Mouse (Mus musculus): ENCODE measurements around the gene Pnldc1.

Pnldc1 gene

DNA sequence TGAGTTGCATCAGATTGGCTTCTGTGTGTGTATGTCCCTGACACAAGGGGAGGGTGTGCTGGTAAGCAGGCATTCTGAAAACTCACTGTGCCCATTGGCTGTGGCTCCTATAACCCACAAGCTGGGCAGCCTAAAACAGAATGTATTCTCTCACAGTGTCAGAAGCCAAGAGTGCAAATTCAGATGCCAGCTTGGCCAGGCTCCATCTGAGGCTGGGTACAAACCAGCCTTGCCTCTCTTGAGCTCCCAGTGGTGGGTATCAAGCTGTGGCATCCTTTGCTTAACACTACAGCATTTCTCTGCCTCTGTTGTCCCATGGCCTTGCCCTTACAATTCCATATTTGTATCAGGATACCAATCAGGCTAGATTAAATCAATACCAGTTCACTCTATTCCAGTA lies 45.9 kb downstream of the Pnldc1 start:
- in situ Hi-C loops (cut with MboI, MseI): loop anchor here (25.0 kb wide), 1 partner anchor 298 kb away; no protein-coding TSS in a partner anchor

DNA sequence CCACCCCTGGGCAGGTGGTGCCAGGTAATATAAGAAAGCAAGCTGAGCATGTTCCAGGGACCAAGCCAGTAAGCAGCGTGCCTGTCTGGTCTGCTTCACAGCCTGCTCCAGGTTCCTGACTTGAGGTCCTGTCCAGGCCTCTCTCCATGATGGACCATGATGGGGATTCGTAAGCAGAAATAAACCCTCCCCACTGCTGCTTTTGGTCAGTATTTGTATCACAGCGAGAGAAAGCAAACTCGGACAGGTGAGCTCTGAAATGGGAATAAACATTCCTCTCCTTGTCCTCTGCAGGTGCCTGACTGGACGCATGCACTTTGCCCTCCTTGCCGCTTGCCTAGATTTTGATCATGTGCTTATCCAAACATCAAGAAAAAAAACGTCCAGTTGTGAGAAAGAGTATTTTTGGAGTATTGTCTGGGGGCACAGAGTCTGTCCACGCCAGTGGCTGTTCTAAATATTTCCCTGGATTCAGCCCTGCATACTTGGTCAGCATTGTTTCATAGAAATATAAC lies 51.0 kb downstream of the Pnldc1 start:
- in situ Hi-C loops (cut with MboI, MseI): loop anchor here (25.0 kb wide), 1 partner anchor 303 kb away; no protein-coding TSS in a partner anchor

GRCm38 (mm10) chr17:12858072-12858471 lies 52.0 kb downstream of the Pnldc1 start:
- in situ Hi-C loops (cut with MboI, MseI): loop anchor here (25.0 kb wide), 1 partner anchor 304 kb away; no protein-coding TSS in a partner anchor

GRCm38 (mm10) chr17:12857395-12857794 lies 52.6 kb downstream of the Pnldc1 start:
- in situ Hi-C loops (cut with MboI, MseI): loop anchor here (25.0 kb wide), 1 partner anchor 305 kb away; no protein-coding TSS in a partner anchor

DNA sequence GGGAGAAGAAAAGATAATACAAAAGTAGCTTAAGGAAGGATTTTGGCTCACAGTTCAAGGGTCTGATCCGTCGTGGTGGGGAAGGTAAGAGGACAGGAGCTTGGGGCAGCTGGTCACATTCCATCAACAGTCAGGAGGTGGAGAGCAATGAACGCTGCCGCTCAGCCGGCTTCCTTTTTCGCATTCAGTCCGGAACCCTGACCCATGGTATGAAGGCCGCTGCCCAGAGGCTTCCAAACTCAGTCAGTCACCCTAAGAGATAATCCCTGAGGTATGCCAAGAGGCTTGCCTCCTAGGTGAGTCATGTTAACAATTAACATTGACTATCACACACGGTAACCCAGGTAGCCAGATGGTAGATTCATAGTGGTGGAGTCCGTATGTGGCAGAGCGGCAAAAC lies 55.6 kb downstream of the Pnldc1 start:
- in situ Hi-C loops (cut with MboI, MseI): loop anchor here (25.0 kb wide), 1 partner anchor 308 kb away; no protein-coding TSS in a partner anchor

- in situ Hi-C loops (cut with MboI, MseI): loop anchor here (25.0 kb wide), 1 partner anchor 308 kb away; no protein-coding TSS in a partner anchor
Observed at GRCm38 (mm10) chr17:12853821-12854220, 56.2 kb downstream of the Pnldc1 start.

- in situ Hi-C loops (cut with MboI, MseI): loop anchor here (25.0 kb wide), 1 partner anchor 311 kb away; no protein-coding TSS in a partner anchor
Observed at GRCm38 (mm10) chr17:12851689-12852088, 58.3 kb downstream of the Pnldc1 start.

GRCm38 (mm10) chr17:12849778-12850382 lies 60.1 kb downstream of the Pnldc1 start:
- in situ Hi-C loops (cut with MboI, MseI): loop anchor here (25.0 kb wide), 1 partner anchor 312 kb away; no protein-coding TSS in a partner anchor

DNA sequence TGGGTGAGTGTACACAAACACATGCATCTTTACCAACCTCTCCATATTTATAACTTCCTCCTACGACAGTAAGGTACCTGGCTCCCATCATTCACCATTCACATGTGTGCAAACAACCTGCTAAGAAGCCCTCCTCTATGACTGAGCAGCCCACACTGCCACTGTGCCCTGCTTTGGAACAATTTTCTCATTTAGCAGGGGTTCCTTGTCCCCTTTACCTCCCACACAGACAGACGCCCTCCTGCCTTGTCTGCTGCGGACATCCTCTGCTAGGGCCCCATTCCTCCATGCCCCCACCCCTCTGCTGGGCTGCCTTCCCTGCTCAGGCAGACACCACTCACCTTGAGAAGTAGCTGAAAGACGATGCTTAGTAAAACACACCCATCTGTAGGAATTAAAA lies 62.3 kb downstream of the Pnldc1 start:
- in situ Hi-C loops (cut with MboI, MseI): no loop called here

DNA sequence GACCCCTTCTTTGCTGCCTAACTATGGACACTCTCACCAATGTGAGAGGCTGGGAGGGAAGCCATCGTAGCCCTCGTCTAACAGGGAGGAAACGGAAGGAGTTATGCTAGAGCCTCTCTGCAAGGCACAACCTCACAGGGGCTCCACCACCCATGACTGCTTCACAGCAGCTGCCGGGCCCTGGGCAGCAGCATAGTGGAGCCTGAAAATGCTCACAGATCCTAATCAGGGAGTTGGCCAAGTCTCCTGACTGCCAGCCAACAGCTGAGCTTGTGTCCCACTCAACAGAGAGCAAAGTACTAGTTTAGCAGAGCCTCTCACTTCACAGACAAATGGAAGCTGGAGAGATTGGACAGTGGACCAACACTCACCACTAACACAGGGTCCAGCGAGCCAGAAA lies 63.6 kb downstream of the Pnldc1 start:
- in situ Hi-C loops (cut with MboI, MseI): no loop called here

DNA sequence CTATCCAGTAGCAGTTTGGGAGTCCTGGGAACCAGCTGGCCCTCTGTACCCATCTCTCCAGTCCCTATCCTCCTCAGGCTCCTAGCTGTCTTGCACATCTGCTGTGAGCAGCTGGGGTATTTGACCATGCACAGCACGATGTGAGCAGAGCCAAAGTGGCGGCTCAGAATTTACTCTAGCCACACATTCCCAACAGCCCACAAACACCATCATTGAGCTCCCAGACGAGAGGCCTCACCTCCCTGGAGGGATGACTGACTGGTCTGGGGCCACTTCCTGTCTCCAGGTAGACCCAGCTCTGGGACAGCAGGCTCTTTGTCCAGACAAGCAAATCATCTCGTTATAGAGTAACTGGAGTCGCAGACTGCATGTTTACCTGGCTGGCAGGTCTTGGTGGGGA lies 64.2 kb downstream of the Pnldc1 start:
- in situ Hi-C loops (cut with MboI, MseI): no loop called here

DNA sequence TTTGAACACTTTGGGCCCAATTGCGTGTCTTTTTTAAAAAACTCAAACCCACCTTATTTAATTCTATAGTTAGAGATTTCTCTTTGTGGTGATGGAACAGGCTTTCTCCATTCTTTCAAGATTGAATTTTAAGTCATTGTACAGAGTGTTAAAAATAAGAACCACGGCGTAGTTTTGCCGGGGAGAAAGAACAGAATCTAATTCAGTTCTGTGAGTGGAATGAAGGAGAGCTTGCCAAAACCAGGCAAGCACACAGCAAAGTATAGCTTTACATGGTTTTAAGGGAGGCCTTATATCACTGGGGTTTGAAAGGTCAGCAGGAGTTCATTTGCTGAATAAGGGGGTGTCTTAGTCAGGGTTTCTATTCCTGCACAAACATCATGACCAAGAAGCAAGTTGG lies 65.5 kb downstream of the Pnldc1 start:
- in situ Hi-C loops (cut with MboI, MseI): no loop called here

DNA sequence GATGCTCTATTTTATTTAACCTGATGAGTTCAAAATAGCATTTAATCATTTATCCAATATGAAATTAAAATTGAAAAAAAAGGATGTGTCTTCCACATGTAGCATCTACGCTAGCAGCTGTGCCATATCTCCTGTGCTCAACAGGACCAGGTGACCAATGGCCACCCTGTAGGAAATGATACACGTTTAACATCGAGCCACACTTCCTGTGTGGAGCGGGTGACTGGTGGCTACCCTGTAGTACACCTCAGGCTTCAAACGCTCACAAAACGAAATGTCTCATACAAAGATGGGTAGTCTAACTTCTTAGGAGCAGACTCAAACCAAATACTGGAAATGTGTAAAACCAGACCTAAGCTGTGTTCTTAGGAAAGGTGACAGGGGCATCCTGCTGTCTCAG lies 66.2 kb downstream of the Pnldc1 start:
- in situ Hi-C loops (cut with MboI, MseI): no loop called here

- in situ Hi-C loops (cut with MboI, MseI): no loop called here
Observed at GRCm38 (mm10) chr17:12839475-12840267, 70.4 kb downstream of the Pnldc1 start.
